Mouse (Mus musculus) midbrain, embryonic 16.5 days (tissue): Measurements from ENCODE around the gene Map3k4. TPM values are rescaled to one million over a fixed set of nuclear protein-coding genes. Genes with fewer than 3 reads are reported as not detected.

Experiments
- ATAC-seq: fragments of 200-750 bp; cut with Nextera tagmentation; 2 replicates; pipeline ENCODE4 v1.8.0; 2017; ENCODE audit warnings: moderate TSS enrichment
- H3K27ac ChIP-seq: fragments of 300-500 bp; sonication (generic); 2 replicates; pipeline ENCODE4 v1.5.1; 2014; ENCODE audit warnings: mild to moderate bottlenecking, low read length, mixed read lengths
- H3K27me3 ChIP-seq: fragments of 300-500 bp; sonication (generic); 2 replicates; pipeline ENCODE4 v1.6.1; 2014; ENCODE audit warnings: low read depth, low read length, mixed read lengths; ENCODE audit not compliant: control insufficient read depth, insufficient read depth
- H3K36me3 ChIP-seq: fragments of 300-500 bp; sonication (generic); 2 replicates; pipeline ENCODE4 v1.6.1; 2014; ENCODE audit warnings: mild to moderate bottlenecking, low read length, moderate library complexity, mixed read lengths; ENCODE audit not compliant: control insufficient read depth, insufficient read depth
- H3K4me1 ChIP-seq: fragments of 300-500 bp; sonication (generic); 2 replicates; pipeline ENCODE4 v1.6.1; 2014; ENCODE audit warnings: mild to moderate bottlenecking, low read length, mixed read lengths; ENCODE audit not compliant: control insufficient read depth, insufficient read depth
- H3K4me2 ChIP-seq: fragments of 300-500 bp; sonication (generic); 2 replicates; pipeline ENCODE4 v1.6.1; 2014; ENCODE audit warnings: mild to moderate bottlenecking, low read length, mixed read lengths
- H3K4me3 ChIP-seq: fragments of 300-500 bp; sonication (generic); 2 replicates; pipeline ENCODE4 v1.5.1; 2014; ENCODE audit warnings: low read depth, mild to moderate bottlenecking, low read length, moderate library complexity, mixed read lengths
- H3K9ac ChIP-seq: fragments of 300-500 bp; sonication (generic); 2 replicates; pipeline ENCODE4 v1.6.1; 2014; ENCODE audit warnings: low read depth, low read length, mixed read lengths
- H3K9me3 ChIP-seq: fragments of 300-500 bp; sonication (generic); replicated peaks from 2 replicates; pipeline ENCODE4 v1.6.1; 2014; ENCODE audit warnings: mild to moderate bottlenecking, low read length, mixed read lengths; ENCODE audit not compliant: control insufficient read depth, poor library complexity, severe bottlenecking
- WGBS: fragments of 180-500 bp; shearing (Covaris S2); extraction: QIAGEN DNeasy Blood & Tissue Kit; methylation state at CpG from one replicate; pipeline ENCODE4 v1.1.7; 2014; 5-methylcytosine and 5-hydroxymethylcytosine counted together
- polyA plus RNA-seq: library from polyadenylated mRNA; unstranded; fragments of >200 nt; fragmentation: Nextera tagmentation; extraction: Ambion mirVana; gene quantifications from 2 replicates; pipeline ENCODE4 v1.2.1, GENCODE M21; 2015

Map3k4 gene
- polyA plus RNA-seq, 1 experiment from 2014 or later: 31.3 TPM

DNA sequence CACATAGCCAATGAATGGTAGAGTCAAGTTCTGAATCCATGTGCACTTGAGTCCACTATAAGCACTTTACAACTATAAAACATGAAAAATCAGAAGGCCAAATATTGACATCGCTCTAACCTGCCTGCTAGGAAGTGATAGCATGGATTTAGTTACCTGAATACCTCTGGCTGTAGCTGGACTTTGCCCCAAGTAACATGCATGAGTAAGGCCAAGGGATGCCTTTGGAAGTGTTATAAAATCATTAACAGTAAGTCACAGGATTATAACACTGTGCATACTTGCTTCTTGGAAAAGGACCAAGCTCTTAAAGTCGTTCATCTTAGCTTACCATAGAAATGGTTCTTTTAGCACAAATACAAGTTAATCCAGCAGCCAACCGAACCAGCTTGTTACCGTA, 18.6 kb upstream of the Map3k4 start:
- no peak overlapping the region for H3K9ac ChIP-seq
- H3K9me3 ChIP-seq: 0 out of 2 replicates have a peak, but pooled peaks cover 2% of the 10 kb centered on the region
- no peaks in the 10 kb centered on the region for H3K36me3 ChIP-seq
- no peak overlapping the region for H3K27ac ChIP-seq
- no peak overlapping the region for H3K4me2 ChIP-seq
- no peak overlapping the region for H3K4me3 ChIP-seq
- H3K4me1 ChIP-seq: no peaks in the 10 kb centered on the region
- ATAC-seq: no peak
- H3K27me3 ChIP-seq: no peaks in the 10 kb centered on the region
- WGBS: 72% methylated on average over 4 of the region's 4 CpGs

DNA sequence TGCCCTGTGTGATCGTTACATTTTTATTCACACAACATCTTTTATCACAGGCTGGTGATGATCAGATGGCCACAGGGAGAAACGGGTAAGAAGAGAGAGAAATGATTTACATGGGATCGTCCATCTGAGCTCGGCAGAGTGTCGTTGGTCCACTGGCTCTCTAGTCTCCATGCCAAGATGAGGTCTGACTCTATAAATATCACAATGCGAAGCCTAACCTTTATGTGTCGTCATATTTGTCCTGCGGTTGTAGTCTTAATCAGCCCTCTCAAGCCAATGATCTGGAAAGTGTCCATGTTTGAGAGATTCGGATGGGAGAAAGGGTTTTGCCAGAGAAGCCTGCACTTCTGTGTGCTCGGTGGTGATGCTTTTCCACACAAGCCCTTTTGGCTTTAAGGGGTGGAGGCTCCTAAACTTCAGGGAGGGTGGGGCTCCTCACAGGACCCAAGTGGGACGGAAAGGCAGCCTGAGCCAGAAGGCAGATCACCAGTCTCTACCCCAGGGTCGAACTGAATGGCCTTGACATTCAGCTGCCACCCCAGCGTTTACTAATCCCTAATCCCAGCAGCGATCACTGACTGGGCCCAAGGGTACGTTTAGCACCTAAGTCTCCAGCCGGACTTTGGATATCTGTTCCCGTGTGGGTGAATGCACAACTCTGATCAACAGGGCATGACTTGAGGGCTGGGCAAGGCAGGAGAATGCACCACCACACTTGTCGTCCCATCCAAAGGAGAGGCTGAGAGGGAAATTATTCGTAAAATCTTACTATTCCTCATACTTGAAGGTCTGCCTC, 17.7 kb upstream of the Map3k4 start:
- no peak overlapping the region for H3K9ac ChIP-seq
- 0 out of 2 replicates have a peak, but pooled peaks cover 2% of the 10 kb centered on the region for H3K9me3 ChIP-seq
- no peaks in the 10 kb centered on the region for H3K27me3 ChIP-seq
- H3K4me1 ChIP-seq: no peaks in the 10 kb centered on the region
- no peak overlapping the region for H3K4me2 ChIP-seq
- no peak overlapping the region for H3K27ac ChIP-seq
- H3K36me3 ChIP-seq: no peaks in the 10 kb centered on the region
- no peak for ATAC-seq
- no peak overlapping the region for H3K4me3 ChIP-seq
- 81% methylated on average over 19 of the region's 19 CpGs for WGBS

DNA sequence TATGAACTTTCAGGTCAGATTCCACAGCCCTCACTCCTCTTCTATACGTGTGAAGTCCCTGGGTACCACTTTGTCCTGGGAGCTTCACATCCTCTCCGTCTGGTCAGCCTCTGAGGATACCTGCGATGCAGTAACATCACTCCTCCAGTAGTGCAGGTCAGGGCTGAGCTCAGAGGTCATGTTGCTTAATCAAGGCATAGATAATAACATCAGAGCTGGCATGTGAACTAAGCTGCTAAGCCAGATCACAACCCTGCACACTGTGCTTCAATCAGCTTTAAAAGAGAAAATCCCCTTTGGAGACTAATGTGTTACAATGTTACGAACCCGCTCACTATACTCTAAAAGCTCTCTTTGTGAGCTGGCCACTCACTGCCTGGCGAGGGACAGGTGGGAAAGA, 16.5 kb upstream of the Map3k4 start:
- Histone ChIP-seq H3K36me3 (no peaks in the 10 kb centered on the region), H3K27ac (no peak overlapping the region), H3K4me1 (no peaks in the 10 kb centered on the region), H3K27me3 (no peaks in the 10 kb centered on the region), H3K4me3 (no peak overlapping the region), H3K9me3 (0 out of 2 replicates have a peak, but pooled peaks cover 2% of the 10 kb centered on the region), H3K9ac (no peak overlapping the region), H3K4me2 (no peak overlapping the region)
- ATAC-seq: no peak
- WGBS: 31% methylated on average over 6 of the region's 6 CpGs

DNA sequence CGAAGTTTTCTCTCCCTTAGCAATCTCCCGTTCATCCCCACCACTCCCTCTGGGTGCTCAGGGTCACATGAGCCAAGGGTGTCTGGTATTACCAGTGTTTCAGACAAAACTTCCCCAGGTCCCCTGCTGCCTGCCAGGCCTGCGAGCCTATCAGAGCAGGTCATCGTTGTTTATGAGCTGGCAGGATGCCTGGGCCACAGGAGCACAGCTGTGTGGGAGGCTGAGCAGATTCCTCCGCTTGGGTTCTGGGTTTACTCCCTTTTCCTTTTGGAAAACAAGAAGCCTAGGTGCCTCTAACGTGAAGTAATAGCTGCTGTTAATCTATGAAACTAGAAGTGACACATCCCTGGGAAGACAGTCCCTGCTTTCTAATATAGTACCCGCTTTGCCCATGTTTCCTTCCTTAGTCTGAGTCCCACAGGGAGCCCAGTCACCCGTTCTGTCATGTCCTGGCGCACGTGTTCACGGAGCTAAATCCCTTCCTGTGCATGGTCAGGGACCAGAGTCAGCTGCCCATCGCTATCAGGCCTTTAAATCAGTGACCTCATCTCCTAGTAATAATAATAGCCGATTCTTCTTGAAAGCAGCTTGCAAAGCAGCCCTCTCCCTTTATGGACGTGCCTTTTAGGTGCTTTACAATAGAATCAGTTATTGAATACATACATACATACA, 9.4 kb upstream of the Map3k4 start:
- Histone ChIP-seq H3K9ac (no peak overlapping the region), H3K36me3 (0 out of 2 replicates have a peak, but pooled peaks cover 2% of the 10 kb centered on the region), H3K9me3 (no peaks in the 10 kb centered on the region), H3K27ac (no peak overlapping the region), H3K4me2 (no peak overlapping the region), H3K4me3 (no peak overlapping the region), H3K4me1 (peaks cover 5% of the 10 kb centered on the region; the same call in 1 of the 2 replicates), H3K27me3 (no peaks in the 10 kb centered on the region)
- 38% methylated on average over 14 of the region's 14 CpGs for WGBS
- ATAC-seq: no peak

DNA sequence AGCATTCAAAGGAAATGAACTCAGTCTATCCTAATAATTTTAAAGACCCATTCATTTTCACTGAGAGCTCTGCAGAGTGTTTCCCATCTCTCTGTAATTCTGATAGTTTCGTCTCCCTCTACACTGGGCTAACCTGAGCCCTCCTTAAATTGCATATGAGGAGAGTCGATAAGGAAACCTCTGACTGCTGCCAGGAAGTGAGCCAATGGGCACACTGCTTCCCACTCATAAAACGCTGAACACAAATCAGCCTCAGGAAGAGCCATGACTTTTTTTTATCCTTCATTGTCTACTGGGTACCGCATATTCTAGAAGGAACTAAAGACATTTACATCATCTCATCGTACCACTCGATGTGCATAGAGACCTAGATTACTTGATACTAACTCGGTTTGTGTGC, 1.2 kb upstream of the Map3k4 start:
- H3K4me2 ChIP-seq: peak overlapping the region; percentile 40
- H3K27me3 ChIP-seq: no peaks in the 10 kb centered on the region
- no peak for ATAC-seq
- peaks cover 32% of the 10 kb centered on the region for H3K4me1 ChIP-seq
- H3K27ac ChIP-seq: no peak overlapping the region
- peak overlapping the region; percentile 33; the same call in 1 of the 2 replicates for H3K9ac ChIP-seq
- no peak overlapping the region for H3K4me3 ChIP-seq
- H3K9me3 ChIP-seq: no peaks in the 10 kb centered on the region
- H3K36me3 ChIP-seq: 0 out of 2 replicates have a peak, but pooled peaks cover 2% of the 10 kb centered on the region
- WGBS: 88% methylated on average over 7 of the region's 7 CpGs

DNA sequence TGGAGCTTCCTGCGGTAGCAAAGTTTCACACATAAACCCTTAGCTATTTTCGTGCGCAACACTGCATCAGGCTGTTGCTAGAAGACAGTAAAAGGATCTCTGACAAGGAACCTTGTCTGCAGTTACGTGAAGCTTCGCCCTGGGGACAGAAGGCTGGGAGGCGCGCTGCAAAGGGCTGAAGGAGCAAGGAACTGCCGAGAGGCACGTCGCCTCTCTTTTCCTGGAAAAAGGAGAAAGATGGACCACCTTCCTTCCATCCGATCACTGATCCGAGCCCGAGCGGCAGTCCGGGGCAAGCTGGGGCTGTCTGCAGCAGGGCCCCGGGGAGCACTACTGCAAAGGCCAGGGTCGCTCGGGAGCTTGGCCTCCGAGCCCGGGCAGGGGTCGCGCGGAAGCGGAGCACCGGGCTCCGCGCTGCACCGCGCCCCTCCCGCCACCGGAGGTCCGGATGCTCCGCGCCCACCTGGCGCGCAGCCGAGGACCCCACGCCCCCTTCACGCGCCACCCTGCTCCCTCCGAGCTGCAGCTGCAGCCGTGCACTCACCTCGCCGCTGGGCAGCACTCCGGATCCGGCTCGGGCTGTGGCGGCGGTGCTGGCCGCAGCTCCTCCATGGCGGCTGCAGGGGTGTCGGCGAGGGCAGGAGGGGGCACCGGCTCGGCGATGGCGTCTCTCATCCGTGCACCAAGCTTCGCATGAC, 493 bp downstream of the Map3k4 start:
- under 1% methylated on average over 53 of the region's 59 CpGs for WGBS
- Histone ChIP-seq H3K4me3 (peak overlapping the region; percentile 95), H3K9ac (peak overlapping the region; percentile 98), H3K9me3 (no peaks in the 10 kb centered on the region), H3K4me1 (peaks cover 34% of the 10 kb centered on the region), H3K27ac (peak overlapping the region; percentile 99), H3K27me3 (no peaks in the 10 kb centered on the region), H3K36me3 (no peaks in the 10 kb centered on the region), H3K4me2 (peak overlapping the region; percentile 61)
- peak; percentile 88 for ATAC-seq

DNA sequence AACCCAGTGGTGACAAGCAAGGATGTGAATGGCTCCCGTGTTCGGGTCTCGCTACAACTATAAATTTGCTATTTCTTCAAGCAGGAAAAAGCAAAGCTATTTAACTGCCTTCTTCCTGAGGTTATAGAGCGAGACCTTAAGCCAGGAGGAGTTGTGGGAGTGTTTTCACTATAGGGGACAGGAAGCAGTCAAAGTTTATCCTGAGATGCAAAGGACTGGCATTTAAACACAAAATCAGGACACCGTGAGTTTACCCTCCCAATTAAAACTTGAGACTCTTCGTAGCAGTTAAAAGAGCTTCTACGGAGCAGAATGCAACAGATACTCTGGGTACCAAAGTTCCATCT, 1.0 kb downstream of the Map3k4 start:
- Histone ChIP-seq H3K4me3 (peak overlapping the region; percentile 95), H3K36me3 (no peaks in the 10 kb centered on the region), H3K27me3 (no peaks in the 10 kb centered on the region), H3K9ac (peak overlapping the region; percentile 98), H3K4me2 (peak overlapping the region; percentile 61), H3K4me1 (peaks cover 34% of the 10 kb centered on the region), H3K9me3 (no peaks in the 10 kb centered on the region), H3K27ac (peak overlapping the region; percentile 99)
- no peak for ATAC-seq
- 8% methylated on average over 7 of the region's 7 CpGs for WGBS

DNA sequence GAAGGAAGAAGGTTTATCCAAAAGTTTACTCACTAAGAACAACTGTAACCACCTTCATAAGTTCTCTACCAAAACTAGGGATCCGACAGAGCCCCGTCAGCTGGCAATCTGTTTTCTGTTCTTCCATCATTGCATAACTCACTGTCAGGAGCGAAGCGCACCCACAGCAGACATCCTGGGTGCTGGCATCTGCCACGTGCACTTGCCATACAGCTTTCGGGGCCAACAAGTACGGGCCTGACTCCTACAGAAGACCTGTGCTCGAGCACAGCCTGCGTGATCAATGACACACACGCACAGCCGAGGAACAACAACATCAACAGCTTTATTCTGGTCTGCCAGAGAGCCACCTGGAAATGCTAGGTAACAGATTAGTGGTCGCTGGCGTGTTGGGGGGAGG, 2.3 kb downstream of the Map3k4 start:
- no peak overlapping the region for H3K27ac ChIP-seq
- no peaks in the 10 kb centered on the region for H3K27me3 ChIP-seq
- peaks cover 34% of the 10 kb centered on the region for H3K4me1 ChIP-seq
- H3K9ac ChIP-seq: no peak overlapping the region; the same call in 1 of the 2 replicates
- no peaks in the 10 kb centered on the region for H3K36me3 ChIP-seq
- peak overlapping the region; percentile 51 for H3K4me2 ChIP-seq
- 93% methylated on average over 13 of the region's 13 CpGs for WGBS
- peak overlapping the region; percentile 18; the same call in 1 of the 2 replicates for H3K4me3 ChIP-seq
- no peak for ATAC-seq
- H3K9me3 ChIP-seq: no peaks in the 10 kb centered on the region
